Mouse (Mus musculus): ENCODE data around the gene Ly6g6d.

GRCm38 (mm10) chr17:35070556-35071229 lies 7.2 kb downstream of the Ly6g6d start:
- no peak for TF ChIP-seq CTCF (IDR thresholded peaks at IDR 0.05; ENCODE audit: extremely low read depth, insufficient read depth, insufficient read length, insufficient replicate concordance)
- TF ChIP-seq POLR2A (IDR thresholded peaks at IDR 0.05; ENCODE audit: low read depth, low read length), result no peak

Data from spleen, adult 2 months (tissue).